16 mouse cellular contexts compared by ENCODE assay signal in the genomic region with DNA sequence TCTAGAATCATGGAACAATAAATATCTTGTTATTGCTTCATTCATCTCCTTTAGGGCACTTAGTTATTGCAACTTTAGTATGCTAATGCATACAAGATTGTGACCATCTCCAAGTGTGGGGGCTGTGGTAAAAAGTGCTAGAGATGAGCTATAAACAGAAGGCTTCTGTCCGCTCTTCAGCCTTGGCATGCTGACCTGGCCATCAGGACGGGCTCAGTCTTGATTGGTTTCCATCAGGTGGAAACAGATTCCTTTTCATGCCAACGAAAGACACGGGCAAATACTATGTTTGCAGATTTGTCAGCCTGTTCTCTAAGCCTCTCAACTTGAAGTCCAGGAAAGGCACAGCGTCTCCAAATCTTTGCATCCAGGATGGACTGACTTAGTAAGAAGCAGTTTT.
"Had no signal": no experiment of that assay in that cellular context is flagged by ENCODE, and none has a peak within 500 bp of the region (broad histone marks: within the 10 kb centered on the region; RNA-seq: fewer than 3 reads in every experiment).

No protein-coding gene starts in this region.

- H3K27me3 ChIP-seq: liver, embryonic 13.5 days; liver, embryonic 15.5 days; lung, embryonic 15.5 days; megakaryocyte, embryonic 14.5 days; midbrain, embryonic 12.5 days; midbrain, embryonic 15.5 days; neural tube, embryonic 12.5 days; stomach, embryonic 15.5 days had no signal

- H3K36me3 ChIP-seq: midbrain, embryonic 15.5 days; stomach, embryonic 15.5 days had no signal

- H3K4me1 ChIP-seq: neural tube, embryonic 12.5 days had no signal

- DNase-seq: liver, embryonic 13.5 days; liver, postnatal 0 days; lung, adult 2 months; lung, postnatal 10 days; right cerebral cortex, postnatal 14 days; thymus, adult 2 months; thymus, postnatal 25 days; thymus, postnatal 4 days had no signal

- H3K9me3 ChIP-seq: liver, embryonic 15.5 days; lung, embryonic 15.5 days; midbrain, embryonic 15.5 days; neural tube, embryonic 12.5 days; stomach, embryonic 15.5 days had no signal

- H3K27ac ChIP-seq: liver, embryonic 13.5 days; liver, embryonic 15.5 days; lung, embryonic 15.5 days; macrophage; midbrain, embryonic 12.5 days; midbrain, embryonic 15.5 days; neural tube, embryonic 12.5 days; stomach, embryonic 15.5 days had no signal

- H3K4me3 ChIP-seq: liver, embryonic 13.5 days; liver, embryonic 15.5 days; lung, embryonic 15.5 days; megakaryocyte, embryonic 14.5 days; midbrain, embryonic 12.5 days; midbrain, embryonic 15.5 days; neural tube, embryonic 12.5 days; stomach, embryonic 15.5 days had no signal

- H3K4me2 ChIP-seq: liver, embryonic 13.5 days; liver, embryonic 15.5 days; lung, embryonic 15.5 days; midbrain, embryonic 12.5 days; midbrain, embryonic 15.5 days; neural tube, embryonic 12.5 days; stomach, embryonic 15.5 days had no signal

- ATAC-seq: liver, postnatal 0 days; midbrain, embryonic 15.5 days had no signal

- H3K9ac ChIP-seq: liver, embryonic 13.5 days; liver, embryonic 15.5 days; liver, postnatal 0 days; lung, embryonic 15.5 days; midbrain, embryonic 12.5 days; midbrain, embryonic 15.5 days; neural tube, embryonic 12.5 days; stomach, embryonic 15.5 days had no signal
